Mouse (Mus musculus) stomach, postnatal 0 days (tissue): ENCODE data around the gene Alas2.

Source experiments
- CTCF ChIP-seq: IDR thresholded peaks from 2 replicates; pipeline ENCODE4 v1.5.1; 2016; ENCODE audit warnings: antibody characterized with exemption, low read depth, mild to moderate bottlenecking, moderate library complexity
- EP300 ChIP-seq: optimal IDR thresholded peaks from 2 replicates; pipeline ENCODE3; 2016; ENCODE audit warnings: antibody characterized with exemption

DNA sequence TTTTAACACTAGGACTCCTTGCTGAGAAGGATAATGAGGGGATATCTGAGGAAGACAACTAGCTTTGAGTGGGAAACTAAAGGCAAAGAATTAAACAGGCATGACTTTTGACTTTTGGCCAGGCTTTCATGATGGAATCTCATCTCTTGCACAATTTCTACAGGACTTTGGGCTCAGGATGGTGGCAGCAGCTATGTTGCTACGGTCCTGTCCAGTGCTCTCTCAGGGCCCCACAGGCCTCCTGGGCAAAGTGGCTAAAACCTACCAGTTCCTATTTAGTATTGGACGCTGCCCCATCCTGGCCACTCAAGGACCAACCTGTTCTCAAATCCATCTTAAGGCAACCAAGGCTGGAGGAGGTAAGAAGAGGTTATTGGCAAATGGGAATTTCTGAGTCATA is 4.8 kb downstream of the Alas2 start:
- TF ChIP-seq CTCF, result no peak
- no peak for TF ChIP-seq EP300
